Mouse (Mus musculus) heart, postnatal 14 days (tissue): ENCODE results near the gene Foxp1. TPM values are rescaled to one million over a fixed set of nuclear protein-coding genes. Genes with fewer than 3 reads are reported as not detected.

ENCODE experiments used
- DNase-seq, 2 experiments: peaks; one replicate each; pipeline ENCODE4 v3.0.0; 2021 to 2022
- intact Hi-C: fragments of 180-260 bp; cut with DNase I; formaldehyde crosslinking; loops from one replicate; pipeline ENCODE4 v1.15.1; 2025
- total RNA-seq, 2 experiments: library from RNA; stranded (reverse); gene quantifications; 2 replicates each; pipeline ENCODE4 v1.2.3; 2021

Foxp1 gene
- total RNA-seq, 2 experiments from 2014 or later: 38.5 to 53.2 TPM

DNA sequence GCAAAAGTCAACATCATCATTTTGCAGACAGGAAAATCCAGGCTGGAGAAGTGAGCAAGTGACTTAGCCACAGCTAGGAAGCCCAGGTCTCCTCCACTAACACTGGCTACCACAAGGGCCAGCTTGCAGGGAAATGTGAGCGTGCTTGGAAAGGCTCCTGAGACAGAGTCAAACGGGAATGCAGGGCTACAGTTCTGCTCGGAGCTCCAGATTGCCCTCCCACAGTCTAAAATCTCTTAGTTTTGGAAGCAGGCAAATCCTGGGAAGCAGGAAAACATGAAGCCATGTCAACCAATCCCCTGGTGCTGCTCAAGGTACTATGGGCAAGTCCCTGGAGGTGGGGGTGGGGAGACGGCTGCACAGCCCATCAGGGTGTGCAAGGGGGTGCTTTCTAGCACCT lies 75.1 kb downstream of the Foxp1 start:
- intact Hi-C loops: no loop called here

DNA sequence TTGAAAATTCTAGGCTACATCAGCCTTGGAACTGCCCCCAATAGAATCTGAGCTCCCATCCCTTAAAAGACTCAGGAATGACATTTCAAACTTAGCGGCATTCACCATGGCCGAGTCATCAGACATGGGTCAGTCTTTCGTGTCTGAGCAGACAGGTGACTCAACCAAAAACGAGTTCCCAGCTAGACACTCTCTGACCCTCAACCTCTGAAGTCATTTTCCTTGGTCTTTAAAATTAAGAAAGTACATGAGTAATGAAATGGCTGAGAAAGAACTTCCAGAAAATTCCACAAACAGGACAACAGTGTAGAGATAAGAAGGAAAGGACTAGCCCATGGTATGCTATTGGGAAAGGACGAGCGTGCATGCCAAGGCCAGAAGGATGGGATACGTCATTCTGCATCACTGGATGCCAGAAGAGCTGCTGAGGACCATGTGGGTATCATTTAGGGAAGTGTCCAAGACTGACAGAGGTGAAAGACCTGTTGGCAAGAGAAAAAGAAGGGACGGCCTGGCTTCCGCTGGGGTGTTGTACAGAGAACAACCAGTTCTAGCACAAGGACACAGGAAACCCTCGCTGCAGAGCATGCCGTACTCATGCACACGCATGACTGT lies 75.6 kb downstream of the Foxp1 start:
- no peak for DNase-seq
- intact Hi-C loops: no loop called here

More for the DNA sequence above, 75.1 kb downstream of the Foxp1 start:
- DNase-seq: no peak

DNA sequence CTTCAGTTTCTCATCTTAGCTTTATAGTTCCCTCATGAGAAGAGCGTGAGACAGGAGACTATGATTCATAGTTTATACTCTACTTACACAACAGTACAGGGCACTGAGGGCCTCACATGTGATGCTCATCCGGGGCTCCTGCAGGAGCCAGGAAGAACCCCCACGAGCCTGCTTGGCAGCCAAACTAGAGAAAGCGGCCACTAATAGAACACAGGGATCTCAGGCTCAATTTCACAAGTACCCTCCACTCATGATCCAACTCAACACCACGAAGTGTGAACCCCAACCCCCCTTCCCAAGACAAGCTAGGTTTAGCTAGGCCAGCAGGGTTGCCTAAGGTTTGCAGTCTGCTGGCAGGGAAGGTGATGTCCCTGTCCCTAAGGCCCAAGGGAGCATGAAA lies 79.1 kb downstream of the Foxp1 start:
- intact Hi-C loops: loop anchor here (5.0 kb wide), 1 partner anchor 79 kb away; the partner anchor contains the start of gene Foxp1
- DNase-seq: peak in 1 of 2 experiments; percentile 26

DNA sequence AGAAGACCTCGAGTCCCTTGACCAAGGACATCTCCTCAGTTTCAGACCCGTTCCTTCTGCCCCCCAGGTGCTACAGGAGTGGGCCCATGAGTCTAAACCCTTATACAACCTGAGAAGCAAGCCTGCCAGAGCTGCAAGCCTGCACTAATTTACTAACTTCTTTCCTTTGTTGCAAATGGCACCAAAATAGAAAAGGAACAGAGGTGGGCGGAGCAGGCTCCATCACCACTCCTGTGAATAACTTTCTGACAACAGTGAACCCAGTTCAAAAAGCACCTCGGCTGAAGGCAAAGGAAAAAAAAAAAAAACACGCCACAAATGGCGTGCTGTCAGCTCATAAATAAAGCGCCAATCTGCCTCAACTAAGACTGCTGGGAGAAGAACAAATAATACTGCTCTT lies 81.4 kb downstream of the Foxp1 start:
- no peak for DNase-seq
- intact Hi-C loops: loop anchor here (5.0 kb wide), 1 partner anchor 81 kb away; the partner anchor contains the start of gene Foxp1

DNA sequence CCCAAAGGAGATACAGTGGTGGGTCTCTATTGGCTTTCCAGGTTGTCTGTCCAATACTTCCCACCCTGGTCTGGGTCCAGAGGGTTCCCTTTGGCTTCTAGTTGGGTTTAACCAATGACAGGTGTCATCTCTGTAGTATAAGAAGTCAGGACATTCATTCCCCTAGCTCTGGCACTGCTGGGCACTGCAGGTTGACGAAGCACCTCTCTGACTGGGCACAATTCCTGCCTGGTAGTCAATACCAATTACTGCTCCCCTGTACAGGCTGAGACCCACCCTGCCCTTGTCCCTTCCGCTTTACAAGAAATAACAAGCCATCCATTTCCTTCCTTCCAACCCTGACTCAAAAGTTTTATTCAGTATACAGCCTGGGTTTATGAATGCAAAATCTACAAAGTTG lies 81.9 kb downstream of the Foxp1 start:
- intact Hi-C loops: loop anchor here (5.0 kb wide), 1 partner anchor 82 kb away; the partner anchor contains the start of gene Foxp1
- DNase-seq: no peak

DNA sequence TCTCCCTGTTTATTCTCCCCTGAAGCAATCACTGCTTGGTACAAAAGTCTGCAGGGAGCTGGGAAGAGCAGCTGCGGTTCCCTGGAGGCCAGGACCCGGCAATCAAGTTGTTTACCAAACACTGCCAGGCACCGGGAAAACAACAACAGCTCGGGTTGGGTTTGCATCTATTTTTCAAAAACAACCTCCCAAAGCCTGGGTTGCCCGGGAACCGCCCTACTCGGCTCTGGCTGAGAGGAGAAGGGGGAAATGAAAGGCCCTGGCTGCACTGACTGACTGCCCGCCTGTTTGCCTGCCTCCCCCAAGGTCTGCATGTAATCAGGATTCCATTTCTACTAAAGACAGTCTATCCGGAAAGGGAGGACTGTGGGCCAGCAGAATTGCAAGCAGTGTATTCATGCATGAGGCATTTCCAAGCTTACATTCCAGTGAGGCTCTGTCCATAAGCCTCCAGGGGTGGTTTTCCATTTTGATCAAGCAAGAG lies 82.6 kb downstream of the Foxp1 start:
- intact Hi-C loops: loop anchor here (5.0 kb wide), 1 partner anchor 82 kb away; the partner anchor contains the start of gene Foxp1
- peak; percentile 44 to 52 for DNase-seq

DNA sequence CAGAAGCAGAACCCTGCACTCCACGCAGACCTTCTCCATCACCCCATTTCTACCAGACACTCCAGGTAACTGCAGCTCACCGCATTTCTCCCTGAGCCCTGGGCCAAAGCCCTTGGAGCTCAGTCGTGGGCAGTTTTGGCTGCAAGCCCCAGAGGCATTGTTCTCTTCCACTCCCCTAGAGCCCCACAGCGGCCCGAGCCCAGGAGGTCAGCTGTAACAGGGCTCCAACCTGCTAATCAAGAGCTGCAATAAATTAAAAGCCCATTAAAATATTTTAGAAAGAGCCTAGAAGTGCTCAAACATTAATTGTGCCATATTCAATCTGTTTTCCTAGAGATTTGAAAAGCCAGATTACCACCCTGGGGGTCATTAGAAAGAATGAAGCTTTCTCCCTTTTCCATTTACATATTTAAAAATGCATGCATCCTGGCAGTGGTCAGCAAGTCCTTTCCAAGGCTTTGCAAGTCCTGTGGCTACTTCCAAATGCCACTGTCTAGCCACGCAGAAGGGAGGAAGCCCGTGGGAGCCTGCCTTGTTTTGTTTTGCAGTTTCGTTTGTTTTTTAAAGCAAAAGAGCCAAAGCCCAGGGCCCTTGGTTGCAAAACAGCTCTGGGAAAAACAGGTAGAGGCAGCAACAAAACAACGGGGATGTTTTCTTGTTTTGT lies 83.2 kb downstream of the Foxp1 start:
- DNase-seq: peak; percentile 58 to 59
- intact Hi-C loops: no loop called here

DNA sequence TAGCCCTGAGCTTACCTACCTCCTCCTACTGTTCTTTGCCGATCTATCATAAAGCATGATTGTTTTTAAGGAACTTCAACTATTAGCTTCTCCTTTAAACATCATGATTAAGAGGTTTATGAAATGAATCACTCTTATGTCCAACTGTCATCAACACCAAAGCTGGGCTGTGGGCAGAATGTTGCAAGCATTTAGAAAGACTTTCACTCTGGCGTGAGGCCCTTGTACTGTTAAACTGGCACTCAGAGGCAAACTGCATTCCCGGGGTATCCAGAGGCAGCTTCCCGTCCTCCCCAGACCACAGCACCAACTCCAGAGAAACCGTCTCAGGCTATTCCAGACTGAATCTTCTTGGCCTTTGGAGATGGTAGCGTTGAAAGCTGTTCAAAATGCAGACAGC lies 86.2 kb downstream of the Foxp1 start:
- DNase-seq: no peak
- intact Hi-C loops: no loop called here

DNA sequence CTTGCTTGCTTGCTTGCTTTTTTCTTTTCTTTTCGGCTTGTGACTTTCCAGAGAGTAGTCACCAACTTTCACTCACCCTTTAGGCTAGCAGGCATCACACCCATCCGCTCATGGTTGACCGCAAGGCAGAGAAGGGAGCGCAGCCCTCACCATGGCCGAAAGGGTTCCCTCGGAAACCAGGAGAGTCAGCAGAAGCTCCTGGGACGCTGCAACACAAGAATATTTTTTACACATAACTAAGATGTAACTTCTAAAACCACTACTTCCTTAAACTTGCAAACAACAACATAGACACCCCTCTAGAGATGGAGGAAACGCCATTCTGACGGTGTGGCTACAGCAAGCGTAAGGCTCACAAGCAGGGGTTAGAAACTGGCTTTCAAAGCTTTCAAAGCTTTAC lies 87.4 kb downstream of the Foxp1 start:
- no peak for DNase-seq
- intact Hi-C loops: no loop called here

DNA sequence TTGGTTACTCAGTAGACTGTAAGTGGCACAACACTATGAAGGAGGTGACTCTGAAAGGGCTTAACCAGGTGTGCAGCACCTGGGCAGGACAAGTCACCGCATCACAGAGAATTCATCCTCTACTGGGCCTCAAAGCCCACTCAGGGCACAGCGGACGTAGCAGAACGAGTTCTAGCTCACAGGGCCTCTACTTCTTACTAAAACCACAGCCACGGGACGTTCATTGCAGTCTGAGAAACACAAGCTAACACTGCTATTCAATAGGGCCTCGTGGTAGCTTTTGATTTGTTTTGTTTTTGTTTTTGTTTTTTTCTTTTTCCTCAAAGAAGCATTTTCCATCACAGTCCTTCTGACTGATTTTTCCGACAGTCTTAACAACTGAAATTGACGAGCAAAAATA lies 89.5 kb downstream of the Foxp1 start:
- DNase-seq: no peak
- intact Hi-C loops: no loop called here

DNA sequence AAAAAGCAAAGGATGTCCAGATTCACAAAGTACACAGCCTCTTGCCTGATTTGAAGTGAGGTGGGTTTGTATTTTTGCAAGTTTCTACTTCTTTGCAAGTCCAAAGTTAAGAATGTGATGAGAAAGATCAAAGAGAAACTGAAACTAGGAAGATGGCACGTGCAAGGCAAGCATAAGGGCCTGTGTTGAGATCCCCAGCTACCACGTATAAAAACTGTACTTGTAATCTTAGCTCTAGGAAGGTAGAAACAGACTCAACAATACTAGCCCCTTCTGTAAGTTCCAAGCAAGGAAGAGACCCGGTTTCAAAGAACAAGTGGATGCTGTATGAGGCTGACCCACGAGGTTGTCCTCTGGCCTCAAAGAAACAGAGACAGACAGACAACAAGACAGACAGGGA lies 90.6 kb downstream of the Foxp1 start:
- intact Hi-C loops: no loop called here
- no peak for DNase-seq

DNA sequence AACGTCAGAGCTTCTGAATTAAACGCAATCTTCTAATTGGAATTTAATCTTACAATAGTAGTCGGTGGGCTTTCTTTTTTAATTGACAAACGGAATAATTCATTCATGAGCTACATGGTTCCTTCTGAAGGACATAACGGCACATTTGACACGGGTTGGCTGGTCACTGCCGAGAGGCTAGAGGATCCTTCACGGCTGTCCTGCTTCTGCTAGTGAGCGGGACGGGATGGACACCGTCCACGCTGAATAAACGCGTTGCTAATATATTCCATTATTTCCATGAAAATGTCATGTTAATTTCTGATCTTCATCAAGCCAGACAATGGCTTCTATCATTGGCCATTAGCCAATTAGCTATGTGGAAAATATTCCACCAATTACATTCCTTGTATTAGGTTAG lies 92.0 kb downstream of the Foxp1 start:
- intact Hi-C loops: no loop called here
- DNase-seq: no peak

DNA sequence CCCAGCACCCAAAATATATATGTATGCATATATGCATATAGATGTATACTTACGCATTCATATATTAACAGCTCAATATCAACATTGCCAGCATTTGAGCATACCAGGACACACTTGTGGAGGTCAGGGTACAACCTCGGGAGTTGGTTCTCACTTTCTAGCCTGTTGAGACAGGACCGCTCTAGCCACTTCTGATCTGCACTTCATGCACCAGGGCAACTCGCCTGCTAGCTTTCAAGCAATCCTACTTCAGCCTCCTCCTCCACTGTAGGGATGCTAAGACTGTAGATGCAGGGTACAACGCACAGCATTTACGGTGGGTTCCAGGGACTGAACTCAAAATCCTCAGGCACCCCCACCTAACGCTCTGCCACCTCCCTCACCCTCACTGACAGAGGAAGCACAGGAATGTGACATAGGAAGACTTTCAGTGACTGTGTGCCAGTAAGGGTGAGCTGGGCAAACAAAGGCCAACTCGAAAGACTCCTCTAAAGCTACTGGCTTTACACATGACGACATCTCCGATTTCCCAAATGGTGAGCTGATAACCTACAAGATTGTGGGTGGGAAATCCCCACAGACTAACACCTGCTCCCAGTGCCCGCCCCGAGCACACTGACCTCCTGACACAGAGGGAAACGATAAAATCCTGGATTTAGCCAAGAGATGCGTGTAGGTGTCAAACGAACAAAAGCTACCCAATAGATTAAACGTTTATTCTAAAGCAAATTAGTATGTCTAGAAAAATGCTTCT lies 93.0 kb downstream of the Foxp1 start:
- intact Hi-C loops: no loop called here
- DNase-seq: no peak

DNA sequence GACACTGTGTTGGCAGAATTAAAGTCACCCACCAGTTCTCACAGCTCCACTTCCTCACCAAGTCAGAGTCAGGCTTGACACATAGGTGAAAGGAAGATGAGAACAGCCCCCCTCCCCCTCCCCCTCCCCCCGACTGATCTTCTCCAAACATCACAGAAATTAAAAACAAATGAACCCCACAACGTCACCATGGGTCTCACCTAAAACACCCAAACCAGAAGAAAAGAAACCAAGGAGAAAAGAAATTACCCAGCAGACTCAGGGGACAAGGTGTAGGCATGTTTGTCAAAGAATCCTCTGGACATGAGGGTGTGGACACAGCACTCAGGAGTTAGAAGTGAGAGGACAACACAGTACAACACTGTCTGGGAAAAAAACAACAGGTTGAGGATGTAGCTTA lies 93.6 kb downstream of the Foxp1 start:
- intact Hi-C loops: no loop called here
- no peak for DNase-seq

DNA sequence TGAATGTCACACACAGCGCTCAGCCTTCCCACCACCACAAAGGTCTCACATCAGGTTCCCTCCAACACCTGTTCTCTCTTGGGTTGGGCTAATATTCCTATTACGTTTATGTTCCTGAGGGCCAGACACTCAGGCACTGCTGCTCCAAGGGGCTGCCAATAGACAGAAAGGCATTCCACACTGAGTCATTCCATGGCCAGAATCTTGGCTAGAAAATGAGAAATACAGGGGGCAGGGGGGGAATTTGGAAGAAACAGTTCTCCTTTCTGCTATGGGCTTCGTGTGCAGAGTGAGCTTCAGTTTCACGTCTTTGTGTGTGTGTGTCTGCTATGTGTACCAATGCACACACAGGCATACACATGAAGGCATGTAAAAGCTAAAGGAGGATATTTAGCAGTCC lies 95.2 kb downstream of the Foxp1 start:
- DNase-seq: no peak
- intact Hi-C loops: no loop called here

DNA sequence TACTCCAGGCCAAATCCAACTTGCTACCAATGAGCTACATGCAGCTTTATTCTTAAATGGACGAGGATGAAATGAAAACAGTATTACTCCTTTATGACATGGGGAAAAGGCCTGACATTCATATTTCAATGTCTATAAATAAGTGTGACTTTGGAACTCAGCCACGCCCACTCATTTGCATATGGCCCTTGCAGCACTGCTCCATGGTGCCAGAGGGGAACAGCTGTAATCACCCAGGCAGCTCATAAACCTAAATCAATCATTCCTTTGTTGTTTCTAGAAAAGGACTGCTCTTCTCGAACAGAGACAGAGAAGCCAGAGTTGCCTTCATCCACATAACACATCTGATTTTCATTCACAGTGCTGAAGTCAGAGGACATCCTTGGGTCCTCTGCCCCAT lies 97.5 kb downstream of the Foxp1 start:
- intact Hi-C loops: no loop called here
- peak in 1 of 2 experiments; percentile 33 for DNase-seq

DNA sequence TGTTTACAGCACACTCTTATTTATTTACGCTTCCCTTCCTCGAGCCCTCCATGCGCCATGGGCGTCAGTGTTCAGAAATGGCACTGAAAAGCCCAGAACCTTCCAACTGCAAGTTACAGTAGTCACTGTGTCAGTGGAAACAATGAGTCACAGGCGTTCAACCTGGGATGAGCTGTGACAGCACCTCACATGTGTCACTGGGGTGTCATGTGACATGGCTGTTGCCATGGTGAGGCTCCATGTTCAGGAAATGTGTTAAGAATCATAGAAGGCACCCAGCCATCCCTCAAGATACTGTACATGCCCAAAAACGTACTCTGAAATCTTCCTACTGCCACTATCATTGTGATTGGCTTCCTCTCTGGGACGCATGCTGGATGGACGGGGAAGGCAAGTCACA lies 101.9 kb downstream of the Foxp1 start:
- DNase-seq: no peak
- intact Hi-C loops: no loop called here

DNA sequence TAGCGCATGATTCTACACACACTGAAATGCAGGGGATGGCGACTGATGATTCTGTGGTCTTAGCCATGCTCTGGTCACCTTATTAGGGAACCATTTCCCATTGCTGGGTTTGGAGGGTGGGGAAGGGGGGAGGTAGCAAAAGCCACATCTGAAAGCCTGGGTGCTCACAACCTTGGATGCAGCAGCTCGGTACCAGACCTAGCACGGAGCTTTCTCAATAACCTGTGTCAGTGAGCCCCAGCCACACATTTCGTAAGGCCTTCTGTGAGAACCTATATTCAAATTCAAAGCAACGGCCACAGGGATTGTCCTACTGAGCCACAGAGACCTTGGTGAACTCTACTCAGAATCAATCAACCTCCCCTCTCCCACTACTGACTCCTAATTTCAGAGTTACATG lies 109.9 kb downstream of the Foxp1 start:
- no peak for DNase-seq
- intact Hi-C loops: no loop called here

DNA sequence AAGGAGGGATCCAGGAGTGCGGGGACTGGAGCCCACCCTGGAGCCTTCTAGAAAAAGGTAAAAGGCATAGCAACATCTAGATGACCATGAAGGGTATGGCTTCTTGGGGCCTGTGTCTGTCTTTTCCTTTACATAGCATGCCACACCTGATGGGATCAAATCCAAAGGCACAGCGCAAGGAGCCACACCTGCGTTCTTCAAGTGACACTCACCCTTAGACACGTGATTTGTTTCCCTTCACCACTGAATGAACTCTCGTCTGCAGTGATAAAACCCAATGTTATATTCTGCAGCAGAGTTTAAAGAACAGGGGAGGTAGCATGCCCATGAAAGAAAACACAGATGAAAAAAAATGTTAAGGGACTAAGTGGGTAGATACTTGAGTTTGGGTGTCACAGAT lies 112.9 kb downstream of the Foxp1 start:
- DNase-seq: no peak
- intact Hi-C loops: no loop called here

DNA sequence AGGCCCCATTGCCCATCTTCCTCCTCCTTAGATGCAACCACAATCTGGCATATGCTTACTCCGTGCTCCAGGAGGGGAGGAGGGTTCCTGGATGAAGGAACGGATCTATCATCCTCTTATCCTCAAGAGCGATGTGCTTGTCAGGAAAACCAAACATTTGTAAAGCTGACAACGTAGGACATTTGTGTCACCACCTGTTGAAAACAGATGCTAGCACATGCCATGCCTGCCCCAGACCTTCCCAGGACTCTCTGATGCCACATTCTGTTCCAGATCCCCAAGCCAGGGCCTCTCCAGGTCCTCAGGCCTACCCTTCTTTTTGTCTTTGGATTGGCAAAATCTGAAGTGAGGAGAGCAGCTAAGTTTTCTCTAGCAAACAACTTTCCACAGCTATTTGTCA lies 113.6 kb downstream of the Foxp1 start:
- no peak for DNase-seq
- intact Hi-C loops: no loop called here

DNA sequence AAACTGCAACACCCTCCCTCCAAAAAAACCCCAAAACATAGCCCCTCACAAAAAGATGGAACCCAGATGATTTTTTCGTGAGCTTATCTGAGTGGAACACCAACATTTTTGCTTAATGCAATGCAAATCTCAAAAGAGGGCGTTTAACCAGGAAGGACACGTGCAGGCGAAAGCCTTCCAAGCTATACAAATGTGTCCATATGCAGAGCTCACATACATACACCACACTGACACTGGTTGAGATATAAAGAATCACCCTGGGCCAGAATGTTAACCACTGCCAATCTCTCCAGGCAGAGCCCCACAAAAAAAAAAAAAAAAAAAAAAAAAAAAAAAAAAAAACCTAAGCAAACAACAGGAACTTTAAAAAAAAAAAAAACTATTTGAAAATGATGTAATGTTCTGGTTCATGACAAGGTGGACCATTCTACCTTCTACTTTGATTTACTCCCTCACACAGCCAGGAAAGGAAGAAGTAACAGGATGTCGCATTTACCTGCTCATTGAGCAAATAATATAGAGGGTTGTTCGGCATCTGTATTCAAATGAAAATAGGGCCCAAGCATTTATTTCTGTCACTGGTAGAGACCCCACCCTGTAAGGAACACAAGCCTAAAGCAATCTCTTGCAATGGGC lies 118.6 kb downstream of the Foxp1 start:
- DNase-seq: no peak
- intact Hi-C loops: no loop called here
